ENCODE assay signal across 10 mouse cellular contexts in genomic region chr19:37432868-37433570, GRCm38 (mm10). TPM values are rescaled to one million over a fixed set of nuclear protein-coding genes. Genes with fewer than 3 reads are reported as not detected.
DNase-seq lines count a peak whose midpoint lies in the region; ATAC-seq and TF ChIP-seq lines count a peak whose summit lies in the region.
"Had no signal": no experiment of that assay in that cellular context is flagged by ENCODE, and none has a peak within 500 bp of the region (broad histone marks: within the 10 kb centered on the region; RNA-seq: fewer than 3 reads in every experiment).

No protein-coding gene starts in this region.

- ATAC-seq in forebrain, postnatal 0 days = no peak
- ATAC-seq in forebrain, embryonic 11.5 days (replicated peaks; ENCODE audit: low FRiP score) = no peak
- ATAC-seq in intestine, embryonic 14.5 days (replicated peaks; ENCODE audit: low FRiP score, low TSS enrichment, low read depth) = no peak
- ATAC-seq in intestine, embryonic 16.5 days = no peak
- ATAC-seq in liver, embryonic 16.5 days (ENCODE audit: low read depth) = no peak

- H3K4me2 ChIP-seq in forebrain, postnatal 0 days (ENCODE audit: low read depth) = no peak overlapping the region
- no peak overlapping the region for H3K4me2 ChIP-seq in forebrain, embryonic 11.5 days (ENCODE audit: low read depth, low read length, severe bottlenecking)
- H3K4me2 ChIP-seq in intestine, embryonic 14.5 days (ENCODE audit: low read length) = 0 out of 2 replicates have a peak overlapping the region, but pooled peaks have one; percentile 68
- H3K4me2 ChIP-seq in intestine, embryonic 16.5 days (ENCODE audit: low read depth, low read length) = no peak overlapping the region
- H3K4me2 ChIP-seq in liver, embryonic 16.5 days (ENCODE audit: low read depth, low read length) = peak overlapping the region; percentile 66

- 19% methylated on average over 16 of the region's 16 CpGs for WGBS in forebrain, postnatal 0 days
- 22% methylated on average over 16 of the region's 16 CpGs for WGBS in forebrain, embryonic 11.5 days
- 18% methylated on average over 16 of the region's 16 CpGs for WGBS in intestine, embryonic 14.5 days
- WGBS in intestine, embryonic 16.5 days = 22% methylated on average over 16 of the region's 16 CpGs
- WGBS in liver, embryonic 16.5 days (ENCODE audit: insufficient replicate concordance) = 23% methylated on average over 16 of the region's 16 CpGs

- H3K9me3 ChIP-seq in forebrain, postnatal 0 days (ENCODE audit: low read length) = no peaks in the 10 kb centered on the region
- H3K9me3 ChIP-seq in forebrain, embryonic 11.5 days (ENCODE audit: control insufficient read depth, low read length) = no peaks in the 10 kb centered on the region
- no peaks in the 10 kb centered on the region for H3K9me3 ChIP-seq in intestine, embryonic 14.5 days (ENCODE audit: control insufficient read depth, low read length)
- H3K9me3 ChIP-seq in intestine, embryonic 16.5 days (ENCODE audit: control insufficient read depth, low read length) = 0 out of 2 replicates have a peak, but pooled peaks cover 2% of the 10 kb centered on the region
- H3K9me3 ChIP-seq in liver, embryonic 16.5 days (replicated peaks; ENCODE audit: control insufficient read depth, low read length) = no peaks in the 10 kb centered on the region

- peaks cover 46% of the 10 kb centered on the region for H3K27me3 ChIP-seq in forebrain, postnatal 0 days (ENCODE audit: insufficient read depth, low read length)
- peaks cover 63% of the 10 kb centered on the region for H3K27me3 ChIP-seq in forebrain, embryonic 11.5 days (ENCODE audit: control insufficient read depth, insufficient read depth, low read length)
- peaks cover 81% of the 10 kb centered on the region for H3K27me3 ChIP-seq in intestine, embryonic 14.5 days (replicated peaks; ENCODE audit: control insufficient read depth, insufficient read depth, low read length)
- peaks cover 54% of the 10 kb centered on the region for H3K27me3 ChIP-seq in intestine, embryonic 16.5 days (replicated peaks; ENCODE audit: control insufficient read depth, insufficient read depth, low read length)
- peaks cover 55% of the 10 kb centered on the region for H3K27me3 ChIP-seq in liver, embryonic 16.5 days (ENCODE audit: control insufficient read depth, insufficient read depth, low read depth, low read length)

- no peaks in the 10 kb centered on the region for H3K4me1 ChIP-seq in forebrain, postnatal 0 days (ENCODE audit: insufficient read depth)
- peaks cover 9% of the 10 kb centered on the region for H3K4me1 ChIP-seq in forebrain, embryonic 11.5 days (replicated peaks; ENCODE audit: control insufficient read depth, insufficient read depth, low read length)
- H3K4me1 ChIP-seq in intestine, embryonic 14.5 days (replicated peaks; ENCODE audit: control insufficient read depth, insufficient read depth, low read length) = 0 out of 2 replicates have a peak, but pooled peaks cover 4% of the 10 kb centered on the region
- H3K4me1 ChIP-seq in intestine, embryonic 16.5 days (ENCODE audit: control insufficient read depth, insufficient read depth, low read length) = peaks cover 14% of the 10 kb centered on the region
- peaks cover 3% of the 10 kb centered on the region for H3K4me1 ChIP-seq in liver, embryonic 16.5 days (ENCODE audit: control insufficient read depth, low read depth, low read length)

- H3K36me3 ChIP-seq in forebrain, postnatal 0 days (ENCODE audit: insufficient read depth) = no peaks in the 10 kb centered on the region
- no peaks in the 10 kb centered on the region for H3K36me3 ChIP-seq in forebrain, embryonic 11.5 days (ENCODE audit: control insufficient read depth, insufficient read depth, low read length)
- no peaks in the 10 kb centered on the region for H3K36me3 ChIP-seq in intestine, embryonic 14.5 days (ENCODE audit: control insufficient read depth, insufficient read depth, low read length)
- no peaks in the 10 kb centered on the region for H3K36me3 ChIP-seq in intestine, embryonic 16.5 days (ENCODE audit: control insufficient read depth, insufficient read depth, low read length)
- no peaks in the 10 kb centered on the region for H3K36me3 ChIP-seq in liver, embryonic 16.5 days (ENCODE audit: control insufficient read depth, insufficient read depth)

- H3K4me3 ChIP-seq in forebrain, postnatal 0 days (ENCODE audit: low read depth, low read length) = no peak overlapping the region
- H3K4me3 ChIP-seq in forebrain, embryonic 11.5 days (ENCODE audit: low read depth, low read length) = no peak overlapping the region
- no peak overlapping the region for H3K4me3 ChIP-seq in intestine, embryonic 14.5 days (ENCODE audit: low read depth, low read length)
- H3K4me3 ChIP-seq in intestine, embryonic 16.5 days (ENCODE audit: low read length) = no peak overlapping the region
- H3K4me3 ChIP-seq in liver, embryonic 16.5 days (ENCODE audit: low read depth, low read length) = peak overlapping the region; percentile 74

- peak; percentile 18 for DNase-seq in forebrain, postnatal 0 days
- DNase-seq in forebrain, embryonic 11.5 days (ENCODE audit: low spot score) = no peak
- peak; percentile 55 for DNase-seq in intestine, embryonic 14.5 days (ENCODE audit: low spot score)
- peak; percentile 8 for DNase-seq in retina, embryonic 14.5 days (ENCODE audit: low spot score)
- DNase-seq in retina, postnatal 1 day = no peak
- DNase-seq in left cerebral cortex, postnatal 10 days (ENCODE audit: extremely low spot score in 1 of 2, low spot score in 2 of 2) = no peak
- DNase-seq: right cerebral cortex, postnatal 14 days had no signal

- H3K27ac ChIP-seq in forebrain, postnatal 0 days (ENCODE audit: low read depth, low read length) = no peak overlapping the region
- H3K27ac ChIP-seq in forebrain, embryonic 11.5 days (ENCODE audit: low read depth, low read length) = no peak overlapping the region
- no peak overlapping the region for H3K27ac ChIP-seq in intestine, embryonic 14.5 days (ENCODE audit: low read depth)
- H3K27ac ChIP-seq in intestine, embryonic 16.5 days (ENCODE audit: low read length) = no peak overlapping the region
- no peak overlapping the region for H3K27ac ChIP-seq in liver, embryonic 16.5 days (ENCODE audit: low read length)
- H3K27ac ChIP-seq: macrophage had no signal

- H3K9ac ChIP-seq in forebrain, postnatal 0 days = no peak overlapping the region
- no peak overlapping the region for H3K9ac ChIP-seq in forebrain, embryonic 11.5 days (ENCODE audit: low read length)
- no peak overlapping the region for H3K9ac ChIP-seq in intestine, embryonic 14.5 days (ENCODE audit: low read length)
- no peak overlapping the region for H3K9ac ChIP-seq in intestine, embryonic 16.5 days (ENCODE audit: low read depth, low read length)
- no peak overlapping the region for H3K9ac ChIP-seq in liver, embryonic 16.5 days (ENCODE audit: low read depth, low read length)

- intact Hi-C loops in left cerebral cortex, postnatal 10 days (cut with DNase I) = no loop called here

- no peak for TF ChIP-seq CTCF in forebrain, postnatal 0 days (IDR thresholded peaks at IDR 0.05; ENCODE audit: low read depth)

RNA-seq across cellular contexts. Expression of gene Hhex, which starts 1.6 kb away (rescaled TPM):
- 0.69 and 1.1 TPM in 2 replicates for total RNA-seq in forebrain, postnatal 0 days (2014; rRNA removed)
- 2.1 and 3.4 TPM in 2 replicates for polyA plus RNA-seq in forebrain, postnatal 0 days (2015; fragmentation: Nextera tagmentation; extraction: Ambion mirVana)
- 4.5 and 5.1 TPM in 2 replicates for polyA plus RNA-seq in forebrain, embryonic 11.5 days (2014; fragmentation: Nextera tagmentation; extraction: Ambion mirVana)
- 7.4 and 9.6 TPM in 2 replicates for polyA plus RNA-seq in intestine, embryonic 14.5 days (2014; fragmentation: Nextera tagmentation; extraction: Ambion mirVana)
- 11.1 and 11.8 TPM in 2 replicates for polyA plus RNA-seq in intestine, embryonic 16.5 days (2015; fragmentation: Nextera tagmentation; extraction: Ambion mirVana)
- 34.2 and 34.6 TPM in 2 replicates for polyA plus RNA-seq in liver, embryonic 16.5 days (2015; fragmentation: Nextera tagmentation; extraction: Ambion mirVana)
- total RNA-seq in left cerebral cortex, postnatal 10 days (2021) = 1 to 10 TPM; 2.8 to 3.4 TPM

RNA-seq across cellular contexts. Expression of gene Kif11, which starts 56.8 kb away (rescaled TPM):
- total RNA-seq in forebrain, postnatal 0 days (2014; rRNA removed) = 9.1 and 15.2 TPM in 2 replicates
- polyA plus RNA-seq in forebrain, postnatal 0 days (2015; fragmentation: Nextera tagmentation; extraction: Ambion mirVana) = 5.4 and 6.3 TPM in 2 replicates
- 112 and 121 TPM in 2 replicates for polyA plus RNA-seq in forebrain, embryonic 11.5 days (2014; fragmentation: Nextera tagmentation; extraction: Ambion mirVana)
- polyA plus RNA-seq in intestine, embryonic 14.5 days (2014; fragmentation: Nextera tagmentation; extraction: Ambion mirVana) = 60.3 and 71.1 TPM in 2 replicates
- 37.3 and 40.4 TPM in 2 replicates for polyA plus RNA-seq in intestine, embryonic 16.5 days (2015; fragmentation: Nextera tagmentation; extraction: Ambion mirVana)
- 50.1 and 54.8 TPM in 2 replicates for polyA plus RNA-seq in liver, embryonic 16.5 days (2015; fragmentation: Nextera tagmentation; extraction: Ambion mirVana)
- total RNA-seq in left cerebral cortex, postnatal 10 days (2021) = 1 to 10 TPM; 3.2 to 3.3 TPM

Comparison
In these comparisons a context has a peak if more than half of its experiments do, and no peak if none do; other contexts are left out.
1. DNase-seq: peak in forebrain, postnatal 0 days (single experiment), intestine, embryonic 14.5 days (single experiment) and retina, embryonic 14.5 days (single experiment); none in forebrain, embryonic 11.5 days (single experiment), retina, postnatal 1 day (single experiment) and left cerebral cortex, postnatal 10 days (0 of 2).
2. H3K4me2 ChIP-seq: peak in intestine, embryonic 14.5 days (single experiment) and liver, embryonic 16.5 days (single experiment); none in forebrain, postnatal 0 days (single experiment), forebrain, embryonic 11.5 days (single experiment) and intestine, embryonic 16.5 days (single experiment).